10 mouse cellular contexts compared by ENCODE assay signal in the genomic region with DNA sequence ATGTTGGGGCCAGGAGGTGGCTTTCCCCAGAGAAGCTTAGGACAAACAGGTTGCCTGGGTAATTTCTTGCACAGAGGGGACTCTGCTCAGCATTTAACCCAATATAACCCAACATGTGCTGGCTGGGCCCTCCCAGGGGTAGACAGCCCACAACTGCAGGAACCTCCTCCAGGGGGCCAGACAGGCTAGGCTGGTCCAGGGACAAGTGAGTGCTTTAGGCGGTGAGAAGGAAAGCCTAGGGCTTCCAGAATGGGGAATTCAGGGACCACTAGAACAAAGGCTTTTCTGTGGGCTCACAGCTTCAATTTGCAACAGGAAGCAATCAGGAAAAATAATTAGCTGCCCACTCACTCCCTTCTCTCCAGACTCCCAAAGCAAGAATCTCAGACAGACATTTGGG. TPM values are rescaled to one million over a fixed set of nuclear protein-coding genes. Genes with fewer than 3 reads are reported as not detected.
DNase-seq lines count a peak whose midpoint lies in the region; ATAC-seq lines count a peak whose summit lies in the region.
"Had no signal": no experiment of that assay in that cellular context is flagged by ENCODE, and none has a peak within 500 bp of the region (broad histone marks: within the 10 kb centered on the region; RNA-seq: fewer than 3 reads in every experiment).

No protein-coding gene starts in this region.

- no peaks in the 10 kb centered on the region for H3K9me3 ChIP-seq in lung, embryonic 16.5 days (ENCODE audit: control insufficient read depth, low read length)
- H3K9me3 ChIP-seq in forebrain, embryonic 14.5 days (replicated peaks; ENCODE audit: control insufficient read depth, low read length), result no peaks in the 10 kb centered on the region
- H3K9me3 ChIP-seq in liver, embryonic 12.5 days (replicated peaks), result no peaks in the 10 kb centered on the region
- no peaks in the 10 kb centered on the region for H3K9me3 ChIP-seq in stomach, embryonic 14.5 days (ENCODE audit: control insufficient read depth, low read depth, low read length)

- peak overlapping the region; percentile 96 for H3K4me2 ChIP-seq in lung, embryonic 16.5 days (ENCODE audit: low read depth, low read length)
- H3K4me2 ChIP-seq in forebrain, embryonic 14.5 days (ENCODE audit: low read length), result peak overlapping the region; percentile 96
- H3K4me2 ChIP-seq in liver, embryonic 12.5 days, result peak overlapping the region; percentile 94
- H3K4me2 ChIP-seq in stomach, embryonic 14.5 days (replicated peaks; ENCODE audit: low read depth, low read length), result peak overlapping the region; percentile 97

- intact Hi-C loops in left cerebral cortex, postnatal 25 days (cut with DNase I), result no loop called here

- H3K9ac ChIP-seq in lung, embryonic 16.5 days (ENCODE audit: low read length), result peak overlapping the region; percentile 99
- no peak overlapping the region for H3K9ac ChIP-seq in forebrain, embryonic 14.5 days (ENCODE audit: low read length)
- no peak overlapping the region for H3K9ac ChIP-seq in liver, embryonic 12.5 days
- H3K9ac ChIP-seq in stomach, embryonic 14.5 days (replicated peaks; ENCODE audit: low read depth, low read length), result 0 out of 2 replicates have a peak overlapping the region, but pooled peaks have one; percentile 98

- H3K27me3 ChIP-seq in lung, embryonic 16.5 days (ENCODE audit: control insufficient read depth, insufficient read depth, low read depth, low read length), result no peaks in the 10 kb centered on the region
- H3K27me3 ChIP-seq in forebrain, embryonic 14.5 days (replicated peaks; ENCODE audit: control insufficient read depth, insufficient read depth, low read length), result peaks cover 4% of the 10 kb centered on the region; the same call in 1 of the 2 replicates
- H3K27me3 ChIP-seq in liver, embryonic 12.5 days (replicated peaks), result peaks cover 33% of the 10 kb centered on the region
- no peaks in the 10 kb centered on the region for H3K27me3 ChIP-seq in stomach, embryonic 14.5 days (ENCODE audit: control insufficient read depth, insufficient read depth, low read length)

- WGBS in lung, embryonic 16.5 days, result 31% methylated on average over 1 of the region's 1 CpGs
- WGBS in forebrain, embryonic 14.5 days, result 11% methylated on average over 1 of the region's 1 CpGs
- 24% methylated on average over 1 of the region's 1 CpGs for WGBS in liver, embryonic 12.5 days (ENCODE audit: insufficient replicate concordance)
- WGBS in stomach, embryonic 14.5 days, result 19% methylated on average over 1 of the region's 1 CpGs

- no peak for DNase-seq in lung, postnatal 10 days
- peak; percentile 24 for DNase-seq in forebrain, embryonic 14.5 days (ENCODE audit: low spot score)
- no peak for DNase-seq in left cerebral cortex, postnatal 25 days (ENCODE audit: low spot score in 2 of 2)
- no peak for DNase-seq in adrenal gland, postnatal 36 days
- no peak for DNase-seq in cerebellum, postnatal 4 days (ENCODE audit: low spot score in 2 of 2)
- DNase-seq: lung, postnatal 14 days; right cerebral cortex, postnatal 4 days had no signal

- H3K36me3 ChIP-seq in lung, embryonic 16.5 days (ENCODE audit: control insufficient read depth, insufficient read depth, low read length), result no peaks in the 10 kb centered on the region
- H3K36me3 ChIP-seq in forebrain, embryonic 14.5 days (ENCODE audit: control insufficient read depth, insufficient read depth, low read length), result no peaks in the 10 kb centered on the region
- no peaks in the 10 kb centered on the region for H3K36me3 ChIP-seq in liver, embryonic 12.5 days
- no peaks in the 10 kb centered on the region for H3K36me3 ChIP-seq in stomach, embryonic 14.5 days (ENCODE audit: control insufficient read depth, insufficient read depth, low read length)

- peak overlapping the region; percentile 71 for H3K4me3 ChIP-seq in lung, embryonic 16.5 days (ENCODE audit: low read length)
- no peak overlapping the region; the same call in 1 of the 2 replicates for H3K4me3 ChIP-seq in forebrain, embryonic 14.5 days (ENCODE audit: low read depth, low read length)
- peak overlapping the region; percentile 73; the same call in 1 of the 2 replicates for H3K4me3 ChIP-seq in liver, embryonic 12.5 days
- peak overlapping the region; percentile 97; the same call in 1 of the 2 replicates for H3K4me3 ChIP-seq in stomach, embryonic 14.5 days (ENCODE audit: low read depth, low read length)

- H3K4me1 ChIP-seq in lung, embryonic 16.5 days (replicated peaks; ENCODE audit: control insufficient read depth, insufficient read depth, low read length), result peaks cover 64% of the 10 kb centered on the region
- H3K4me1 ChIP-seq in forebrain, embryonic 14.5 days (ENCODE audit: control insufficient read depth, insufficient read depth, low read length), result peaks cover 22% of the 10 kb centered on the region
- H3K4me1 ChIP-seq in liver, embryonic 12.5 days, result peaks cover 83% of the 10 kb centered on the region
- peaks cover 63% of the 10 kb centered on the region for H3K4me1 ChIP-seq in stomach, embryonic 14.5 days (ENCODE audit: control insufficient read depth, insufficient read depth, low read length)

- H3K27ac ChIP-seq in lung, embryonic 16.5 days (ENCODE audit: low read length), result peak overlapping the region; percentile 90
- 0 out of 2 replicates have a peak overlapping the region, but pooled peaks have one; percentile 18 for H3K27ac ChIP-seq in forebrain, embryonic 14.5 days (ENCODE audit: low read depth, low read length)
- peak overlapping the region; percentile 75; the same call in 1 of the 2 replicates for H3K27ac ChIP-seq in liver, embryonic 12.5 days
- peak overlapping the region; percentile 11; the same call in 1 of the 2 replicates for H3K27ac ChIP-seq in stomach, embryonic 14.5 days (ENCODE audit: low read length)

- no peak for ATAC-seq in lung, embryonic 16.5 days (ENCODE audit: low read depth)
- 0 out of 2 replicates have a peak, but pooled peaks have one; percentile 12 for ATAC-seq in forebrain, embryonic 14.5 days
- no peak for ATAC-seq in liver, embryonic 12.5 days
- no peak for ATAC-seq in stomach, embryonic 14.5 days (ENCODE audit: insufficient number of reproducible peaks, insufficient read depth, low FRiP score, low read depth)

RNA-seq across cellular contexts. Expression of a gene that starts 1.9 kb away (rescaled TPM):
- polyA plus RNA-seq in lung, embryonic 16.5 days (2015; fragmentation: Nextera tagmentation; extraction: Ambion mirVana), result 7.4 and 7.8 TPM in 2 replicates
- 1.8 and 2.1 TPM in 2 replicates for polyA plus RNA-seq in forebrain, embryonic 14.5 days (2014; fragmentation: Nextera tagmentation; extraction: Ambion mirVana)
- 2.7 TPM in 2 replicates for polyA plus RNA-seq in liver, embryonic 12.5 days (2016; fragmentation: Nextera tagmentation; extraction: Ambion mirVana)
- 10.3 and 11.3 TPM in 2 replicates for polyA plus RNA-seq in stomach, embryonic 14.5 days (2014; fragmentation: Nextera tagmentation; extraction: Ambion mirVana)
- 10 to 100 TPM in 1 of 2 experiments, 1 to 10 TPM in 1; 9.1 to 10.0 TPM for total RNA-seq in left cerebral cortex, postnatal 25 days (2021)
- total RNA-seq in adrenal gland, postnatal 36 days (2021), result 100 to 1,000 TPM in 1 of 2 experiments, 10 to 100 TPM in 1; 95.6 to 154 TPM

RNA-seq across cellular contexts. Expression of a gene that starts 23.7 kb away (rescaled TPM):
- polyA plus RNA-seq in lung, embryonic 16.5 days (2015; fragmentation: Nextera tagmentation; extraction: Ambion mirVana), result 28.3 and 32.4 TPM in 2 replicates
- 29.7 and 34.6 TPM in 2 replicates for polyA plus RNA-seq in forebrain, embryonic 14.5 days (2014; fragmentation: Nextera tagmentation; extraction: Ambion mirVana)
- polyA plus RNA-seq in liver, embryonic 12.5 days (2016; fragmentation: Nextera tagmentation; extraction: Ambion mirVana), result 16.4 and 16.5 TPM in 2 replicates
- 37.4 and 44.3 TPM in 2 replicates for polyA plus RNA-seq in stomach, embryonic 14.5 days (2014; fragmentation: Nextera tagmentation; extraction: Ambion mirVana)
- 10 to 100 TPM; 35.1 TPM for total RNA-seq in left cerebral cortex, postnatal 25 days (2021)
- 10 to 100 TPM; 28.1 to 43.2 TPM for total RNA-seq in adrenal gland, postnatal 36 days (2021)

Comparison
In these comparisons a context has a peak if more than half of its experiments do, and no peak if none do; other contexts are left out.
1. H3K27ac ChIP-seq: peak in every context shown above with its lines; median percentile 90 in lung, embryonic 16.5 days; 75 in liver, embryonic 12.5 days; 18 in forebrain, embryonic 14.5 days; 11 in stomach, embryonic 14.5 days.
2. H3K9ac ChIP-seq: peak in lung, embryonic 16.5 days (single experiment) and stomach, embryonic 14.5 days (single experiment); none in forebrain, embryonic 14.5 days (single experiment) and liver, embryonic 12.5 days (single experiment).
3. Peak in every context shown above with its lines, with median percentiles within 50 percentile points of each other: H3K4me2 ChIP-seq.